Mouse (Mus musculus) erythroblast, embryonic 14.5 days (primary cell): Measurements from ENCODE around the gene Tcirg1.

Experiments
- GATA1 ChIP-seq: IDR thresholded peaks from 2 replicates; pipeline ENCODE4 v1.6.1; 2012; ENCODE audit warnings: low read length, inconsistent platforms, mixed read lengths
- TAL1 ChIP-seq: IDR thresholded peaks from 3 replicates; pipeline ENCODE4 v1.6.1; 2012; ENCODE audit warnings: low read length, inconsistent platforms, mixed read lengths

- TF ChIP-seq GATA1 (no peak), TAL1 (no peak)
These were observed 1.5 kb downstream of the Tcirg1 start for GRCm38 (mm10) chr19:3905261-3905969.
